Mouse (Mus musculus): Measurements from ENCODE around the gene Fam241b.

DNA sequence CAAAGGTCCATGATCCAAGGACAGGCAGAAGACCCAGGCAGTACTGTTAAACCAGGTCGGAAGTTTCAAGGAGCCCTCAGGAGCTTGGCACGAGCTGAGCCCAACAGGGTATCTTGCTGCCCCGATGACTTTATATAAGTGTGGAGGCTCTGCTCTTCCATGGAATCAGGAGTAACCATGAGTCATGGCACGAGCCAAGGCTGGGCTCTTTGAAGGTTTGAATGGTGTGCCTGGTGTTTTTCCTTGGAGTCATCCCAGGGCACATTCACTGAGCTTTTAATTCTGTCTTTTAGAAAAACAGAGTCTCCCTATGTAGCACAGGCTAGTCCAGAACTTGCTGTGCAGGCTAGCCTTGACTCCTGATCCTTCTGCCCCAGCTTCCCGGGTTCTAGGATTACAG, 55.3 kb downstream of the Fam241b start:
- TF ChIP-seq TBP (IDR thresholded peaks at IDR 0.05; ENCODE audit: low read depth, low read length), result no peak
- no peak for TF ChIP-seq CTCF (IDR thresholded peaks at IDR 0.05 in 2 of 3, conservative IDR thresholded peaks at IDR 0.05 in 1 of 3; ENCODE audit: control insufficient read depth in 1 of 3, insufficient read depth in 1 of 3, low read depth in 2 of 3, low read length in 3 of 3, poor library complexity in 1 of 3, severe bottlenecking in 1 of 3)
